Mouse (Mus musculus): ENCODE measurements around the gene Mdga1. TPM values are rescaled to one million over a fixed set of nuclear protein-coding genes. Genes with fewer than 3 reads are reported as not detected.

Gene Mdga1
- total RNA-seq (2021) = 10 to 100 TPM; 44.9 to 47.7 TPM
- long read RNA-seq, experiment 1, full-length matches to known transcripts = 4 of 17 reads
- long read RNA-seq, experiment 1, partial matches to known transcripts = 4 of 17 reads
- long read RNA-seq, experiment 1, other reads (novel, unspliced or antisense) = 9 of 17 reads
- long read RNA-seq, experiment 2, full-length matches to known transcripts = 4 of 13 reads
- long read RNA-seq, experiment 2, partial matches to known transcripts = 3 of 13 reads
- long read RNA-seq, experiment 2, other reads (novel, unspliced or antisense) = 6 of 13 reads

DNA sequence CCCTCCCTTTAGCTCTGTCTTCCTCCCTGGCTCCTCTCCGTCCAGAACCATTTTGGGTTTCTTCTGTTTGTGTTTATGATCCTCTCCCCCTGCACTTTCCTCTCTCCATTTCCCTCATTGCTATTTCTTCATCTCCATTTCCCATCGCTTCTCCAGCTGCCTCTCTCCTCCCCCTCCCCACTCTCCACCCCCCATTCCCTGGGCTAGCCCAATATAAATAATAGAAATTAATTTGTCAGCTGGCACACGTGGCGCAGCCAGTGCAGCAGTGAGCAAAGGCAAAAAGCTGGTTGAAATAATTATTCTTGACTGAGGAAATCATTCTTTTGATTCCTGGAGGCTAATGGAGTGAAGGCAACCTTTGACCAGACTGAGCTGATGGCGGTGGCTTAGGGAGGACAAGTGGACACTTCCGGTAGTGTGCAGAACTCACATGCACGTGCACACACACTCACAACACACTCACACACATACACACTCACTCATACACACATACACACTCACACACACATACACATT is at the start of gene Mdga1:
Mdga1 (minus strand) TSS at position 51 of the 519 bp plus-strand sequence.
- no peak for DNase-seq
- intact Hi-C loops (cut with DNase I) = loop anchor here (10.0 kb wide), 1 partner anchor 225 kb away; no protein-coding TSS in a partner anchor

GRCm38 (mm10) chr17:30018927-30019610 is 49.2 kb upstream of the Mdga1 start:
- intact Hi-C loops (cut with DNase I) = no loop called here
- DNase-seq = no peak

- DNase-seq = no peak
- intact Hi-C loops (cut with DNase I) = no loop called here
Measured at GRCm38 (mm10) chr17:30014660-30015059, 44.8 kb upstream of the Mdga1 start.

DNA sequence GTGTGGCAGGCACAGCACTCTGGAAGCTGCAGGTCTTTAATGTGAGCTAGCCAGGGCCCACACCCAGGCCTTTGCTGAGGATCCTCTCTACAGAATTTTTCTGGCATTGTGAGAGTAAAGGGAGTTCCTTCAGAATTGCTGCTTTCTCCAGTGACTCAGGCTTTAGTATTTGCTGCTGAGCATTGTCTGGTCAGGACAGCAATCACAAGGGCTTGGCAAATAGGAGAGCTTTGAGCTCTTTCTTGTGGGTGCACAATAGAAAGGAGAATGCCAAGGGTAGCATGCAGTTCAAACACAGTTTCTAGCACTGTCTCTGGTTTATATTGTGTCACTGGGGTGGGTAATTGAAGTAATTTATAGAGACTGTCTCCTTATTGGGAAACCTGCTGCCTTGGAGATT is 38.5 kb upstream of the Mdga1 start:
- intact Hi-C loops (cut with DNase I) = no loop called here
- DNase-seq = no peak

DNA sequence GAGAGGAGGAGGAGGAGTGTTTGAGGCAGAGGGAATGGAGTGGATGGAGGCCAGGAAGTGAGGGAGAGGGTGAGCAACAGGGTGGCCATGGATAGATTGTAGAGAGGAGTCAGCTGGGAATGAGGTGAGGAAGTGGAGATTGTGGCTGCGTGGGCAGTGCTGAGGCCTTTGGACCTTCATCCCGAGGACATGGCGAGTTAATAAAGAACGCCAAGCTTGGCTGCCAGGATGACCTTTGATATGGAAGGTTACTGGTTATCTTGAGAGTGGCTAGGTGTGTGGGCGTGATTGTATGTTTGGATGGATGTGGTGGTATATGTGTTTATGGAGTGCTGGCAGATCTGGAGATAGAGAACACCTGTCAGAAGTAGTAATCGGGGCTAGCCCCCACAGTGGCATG is 38.0 kb upstream of the Mdga1 start:
- DNase-seq = no peak
- intact Hi-C loops (cut with DNase I) = no loop called here

- intact Hi-C loops (cut with DNase I) = no loop called here
- no peak for DNase-seq
Measured at GRCm38 (mm10) chr17:30006877-30007276, 37.0 kb upstream of the Mdga1 start.

- peak; percentile 27 to 36 for DNase-seq
- intact Hi-C loops (cut with DNase I) = no loop called here
Measured at GRCm38 (mm10) chr17:30005451-30005941, 35.6 kb upstream of the Mdga1 start.

DNA sequence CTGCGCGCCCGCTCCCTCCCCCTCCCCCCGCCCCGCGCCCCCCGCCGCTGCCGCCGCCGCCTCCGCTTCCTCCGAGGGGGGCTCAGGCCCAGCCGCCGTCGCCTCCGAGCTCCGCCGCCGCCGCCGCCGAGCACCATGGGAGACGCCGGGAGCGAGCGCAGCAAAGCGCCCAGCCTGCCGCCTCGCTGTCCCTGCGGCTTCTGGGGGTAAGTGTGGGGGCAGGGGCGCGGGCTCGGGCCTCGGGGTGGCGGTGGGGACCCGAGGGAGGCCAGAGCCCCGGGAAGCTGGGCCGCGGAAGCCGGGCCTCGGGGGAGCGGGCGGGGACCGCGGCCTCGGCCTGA is 35.2 kb upstream of the Mdga1 start:
- intact Hi-C loops (cut with DNase I) = no loop called here
- DNase-seq = no peak

DNA sequence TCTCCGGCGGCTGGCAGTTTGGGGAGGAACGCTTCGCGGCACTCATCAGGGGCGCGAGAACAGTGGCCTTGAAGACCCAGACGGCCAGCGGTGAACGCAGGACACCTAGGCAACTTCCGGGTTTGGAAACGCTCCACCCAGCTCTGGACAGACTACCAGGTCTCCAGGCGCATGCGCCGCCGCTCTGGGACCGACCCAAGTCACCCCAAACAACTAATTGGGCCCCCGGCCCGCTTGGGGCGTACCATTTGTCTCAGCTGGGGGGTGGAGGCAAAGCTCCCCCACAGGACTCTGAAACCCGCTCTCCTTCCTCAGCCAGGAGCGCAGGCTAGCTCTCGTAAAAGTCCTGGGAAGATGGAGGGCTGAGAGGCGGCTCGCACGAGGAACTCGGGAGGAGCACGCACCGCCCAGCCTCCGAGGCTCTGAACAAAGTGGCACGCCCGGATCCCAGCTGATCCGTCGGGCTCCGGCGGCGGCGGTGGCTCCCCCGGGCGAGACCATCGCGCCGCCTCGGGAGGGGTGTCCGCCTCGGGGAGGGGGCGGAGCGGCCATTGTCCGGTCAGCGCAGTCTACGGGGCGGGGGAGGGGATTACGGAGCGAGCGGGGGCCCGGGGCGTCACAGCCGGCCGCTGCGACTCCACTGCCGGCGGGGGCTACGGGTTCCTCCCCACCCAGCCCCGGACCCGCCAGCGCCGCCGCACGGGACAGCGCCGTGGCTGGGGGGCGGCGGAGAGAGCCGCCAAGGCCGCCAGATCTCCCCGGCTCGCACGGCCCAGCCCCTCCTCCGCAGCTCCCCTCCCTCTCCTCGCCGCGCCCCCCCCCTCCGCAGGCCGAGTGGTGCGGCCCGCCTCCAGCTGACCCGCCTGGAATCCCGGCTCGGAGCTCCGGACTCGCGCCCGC is 34.6 kb upstream of the Mdga1 start, which contains the start of gene Zfand3:
Zfand3 (plus strand) TSS at position 531 of the 900 bp plus-strand sequence.
- intact Hi-C loops (cut with DNase I) = no loop called here
- DNase-seq = peak; percentile 95 to 97

DNA sequence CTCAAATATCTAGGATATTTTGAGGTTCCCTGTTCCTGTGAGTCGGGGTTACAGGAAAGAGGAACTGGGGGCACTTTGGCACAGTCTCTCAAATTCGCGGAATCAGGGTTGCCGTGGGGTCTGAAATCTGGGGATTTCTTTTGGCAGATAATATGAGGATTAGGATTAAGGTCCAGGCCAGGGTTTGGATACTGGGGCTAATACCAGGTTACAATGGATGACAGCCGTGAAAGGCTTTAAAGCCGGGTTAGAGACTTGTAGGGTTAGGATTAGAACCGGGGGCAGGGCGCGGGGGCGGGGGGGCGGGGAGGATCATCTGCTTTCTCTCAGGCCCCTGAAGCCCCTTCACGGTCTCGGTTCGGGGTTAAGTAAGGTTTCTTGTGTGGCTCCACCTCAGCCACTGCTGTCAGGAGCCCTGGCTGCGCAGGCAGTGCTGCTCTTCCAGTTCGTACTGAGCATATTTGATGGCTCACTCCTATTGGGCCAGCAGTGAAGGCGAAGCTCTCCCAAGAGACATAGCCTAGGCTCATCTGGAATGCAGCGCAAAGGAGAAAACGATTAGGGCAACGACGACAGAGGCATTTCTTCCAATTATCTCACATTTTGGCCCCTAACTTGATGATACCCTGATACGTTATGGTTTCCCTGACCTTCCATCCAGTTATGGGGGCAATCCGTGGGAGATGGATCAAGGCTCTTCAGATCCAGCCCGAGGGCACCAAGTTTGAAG is 28.8 kb upstream of the Mdga1 start:
- intact Hi-C loops (cut with DNase I) = no loop called here
- DNase-seq = no peak

DNA sequence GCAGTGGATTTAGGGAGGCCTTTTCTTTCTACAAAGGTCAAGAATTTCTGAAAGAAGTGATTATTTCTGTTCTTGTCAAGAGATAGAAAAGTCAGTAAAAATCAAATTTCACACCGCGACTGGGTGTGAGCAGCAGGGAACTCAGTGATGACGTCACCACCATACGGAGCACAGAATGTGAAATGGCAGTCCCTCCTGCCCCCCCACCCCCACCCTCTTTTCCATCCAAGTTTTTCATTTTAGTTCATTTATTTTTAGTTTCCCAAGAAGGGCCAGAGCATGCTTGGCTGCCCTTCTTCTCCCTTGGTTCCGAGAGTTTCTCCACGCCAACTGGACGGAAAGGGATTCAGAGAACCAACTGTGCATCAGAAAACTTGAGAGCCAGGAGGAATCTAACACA is 27.8 kb upstream of the Mdga1 start:
- intact Hi-C loops (cut with DNase I) = no loop called here
- no peak for DNase-seq

GRCm38 (mm10) chr17:29995986-29996385 is 26.1 kb upstream of the Mdga1 start:
- intact Hi-C loops (cut with DNase I) = no loop called here

DNA sequence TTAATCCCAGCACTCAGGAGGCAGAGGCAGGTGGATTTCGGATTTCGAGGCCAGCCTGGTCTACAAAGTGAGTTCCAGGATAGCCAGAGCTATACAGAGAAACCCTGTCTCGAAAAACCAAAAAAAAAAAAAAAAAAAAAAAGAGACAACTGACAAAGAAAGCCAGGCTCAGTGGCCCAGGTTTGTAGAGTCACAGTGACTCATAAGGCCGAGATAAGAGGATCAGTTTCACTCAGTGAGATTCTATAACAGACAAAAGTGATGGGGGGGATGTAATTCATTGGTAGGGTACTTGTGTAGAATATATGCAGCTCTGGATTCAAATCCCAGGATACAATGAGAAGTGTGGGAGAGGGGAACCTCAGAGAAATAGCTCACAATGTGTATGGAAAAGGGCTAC is 24.6 kb upstream of the Mdga1 start:
- intact Hi-C loops (cut with DNase I) = no loop called here
- DNase-seq = no peak

More at GRCm38 (mm10) chr17:29995986-29996385, 26.1 kb upstream of the Mdga1 start:
- DNase-seq = no peak

- no peak for DNase-seq
- intact Hi-C loops (cut with DNase I) = no loop called here
Measured at GRCm38 (mm10) chr17:29994011-29994410, 24.1 kb upstream of the Mdga1 start.

- DNase-seq = no peak
- intact Hi-C loops (cut with DNase I) = no loop called here
Measured at GRCm38 (mm10) chr17:29993488-29993887, 23.6 kb upstream of the Mdga1 start.

GRCm38 (mm10) chr17:29990845-29991244 is 21.0 kb upstream of the Mdga1 start:
- intact Hi-C loops (cut with DNase I) = no loop called here
- no peak for DNase-seq

DNA sequence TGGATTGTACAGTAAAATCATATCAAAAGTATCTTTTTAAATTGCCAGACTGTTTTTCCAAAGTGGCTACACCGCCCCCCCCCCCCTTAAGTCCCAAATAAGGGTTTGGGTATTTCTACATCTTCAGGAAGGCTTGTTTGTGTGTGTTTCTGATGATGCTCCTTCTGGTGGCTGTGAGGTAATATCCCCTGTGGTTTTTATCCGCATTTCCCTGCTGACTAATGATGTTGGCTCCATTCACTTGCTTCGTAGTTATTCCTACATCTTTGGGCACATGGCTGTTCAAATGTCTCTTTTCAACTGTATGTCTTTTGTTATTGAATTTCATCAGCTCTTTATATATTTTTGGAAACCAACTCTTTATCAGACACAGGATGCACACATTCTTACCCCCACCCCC is 20.2 kb upstream of the Mdga1 start:
- DNase-seq = no peak
- intact Hi-C loops (cut with DNase I) = no loop called here

DNA sequence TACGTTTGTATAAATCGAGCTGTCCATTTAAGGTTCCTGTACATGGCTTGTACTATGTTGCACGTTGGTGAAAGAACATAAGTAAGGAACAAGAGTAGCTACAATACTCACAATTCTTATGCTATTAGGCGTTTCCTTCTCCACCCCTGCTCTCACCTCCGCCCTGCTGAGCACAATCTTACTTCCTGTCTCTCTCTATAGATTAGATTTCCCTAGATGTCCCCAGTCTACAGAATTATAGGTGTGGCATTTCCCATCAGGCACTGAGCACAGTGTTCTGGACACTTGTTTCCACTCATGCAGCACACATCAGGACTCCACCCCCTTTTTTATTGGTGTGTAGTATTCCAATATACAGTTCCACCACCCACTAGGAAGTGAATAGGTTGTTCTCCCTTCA is 19.8 kb upstream of the Mdga1 start:
- intact Hi-C loops (cut with DNase I) = no loop called here
- DNase-seq = no peak

DNA sequence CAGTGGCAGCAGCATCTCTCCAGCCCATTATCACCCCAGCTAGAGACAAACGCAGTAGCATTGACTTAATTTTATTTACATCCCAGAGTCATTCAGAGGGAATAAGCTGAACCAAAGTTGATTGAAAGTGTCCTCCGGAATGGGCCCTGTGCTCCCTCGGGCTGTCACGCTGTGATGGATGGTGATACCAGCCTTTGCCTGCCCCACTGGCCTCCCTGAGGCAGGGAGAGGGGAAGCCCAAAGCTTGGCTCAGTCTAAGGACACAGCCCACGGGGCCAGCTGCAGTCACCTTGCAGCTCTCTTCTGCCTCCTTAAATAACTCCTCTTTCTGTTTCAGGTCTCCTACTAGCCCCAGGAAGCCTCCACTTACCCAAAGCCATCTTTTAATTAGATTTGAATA is 18.3 kb upstream of the Mdga1 start:
- intact Hi-C loops (cut with DNase I) = no loop called here
- no peak for DNase-seq

DNA sequence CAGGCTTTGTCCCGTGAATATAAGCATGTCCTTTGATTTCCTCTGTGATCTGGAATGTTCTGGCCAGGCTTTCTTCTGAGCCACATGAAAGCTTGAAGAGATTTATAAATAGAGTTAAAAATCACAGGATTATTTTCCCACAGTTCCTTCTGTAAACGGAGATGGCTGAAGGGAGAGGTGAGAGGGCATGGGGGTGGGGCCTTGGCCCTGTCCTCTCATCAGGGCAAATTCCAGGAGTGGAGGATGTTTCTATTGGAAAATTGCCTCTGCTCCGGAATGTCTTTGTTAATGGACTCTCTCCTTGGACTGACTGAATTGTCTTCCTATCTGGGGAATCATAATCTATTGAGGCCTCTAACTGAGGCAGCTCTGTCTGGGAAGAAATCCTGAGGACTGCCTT is 15.6 kb upstream of the Mdga1 start:
- DNase-seq = no peak
- intact Hi-C loops (cut with DNase I) = no loop called here

Data from gastrocnemius, postnatal 36 days (tissue).